Mouse (Mus musculus): ENCODE measurements around the gene Camk2g. TPM values are rescaled to one million over a fixed set of nuclear protein-coding genes. Genes with fewer than 3 reads are reported as not detected.

Gene Camk2g
- polyA plus RNA-seq, 1 experiment, result 57.2 TPM

GRCm38 (mm10) chr14:20686576-20686975, 107.3 kb downstream of the Camk2g start:
- TF ChIP-seq CEBPB (IDR thresholded peaks at IDR 0.05; ENCODE audit: insufficient read depth, poor library complexity, severe bottlenecking) (no peak), USF1 (IDR thresholded peaks at IDR 0.05; ENCODE audit: low read depth) (no peak), MYOD1 (IDR thresholded peaks at IDR 0.05; ENCODE audit: control insufficient read depth in 1 of 3, insufficient read length in 2 of 3, low read depth in 2 of 3) (no peak), TCF3 (IDR thresholded peaks at IDR 0.05; ENCODE audit: insufficient read length, low read depth) (no peak), POLR2A (IDR thresholded peaks at IDR 0.05; ENCODE audit: insufficient read length, low read depth) (no peak), MAX (IDR thresholded peaks at IDR 0.05; ENCODE audit: low read depth) (no peak), E2F4 (IDR thresholded peaks at IDR 0.05; ENCODE audit: insufficient read depth) (no peak), REST (IDR thresholded peaks at IDR 0.05; ENCODE audit: insufficient read depth, insufficient read length) (no peak), TCF12 (IDR thresholded peaks at IDR 0.05; ENCODE audit: insufficient read depth, poor library complexity, severe bottlenecking) (no peak), MYOG (IDR thresholded peaks at IDR 0.05; ENCODE audit: control insufficient read depth in 1 of 3, insufficient read depth in 1 of 3, insufficient read length in 2 of 3, low read depth in 2 of 3) (no peak)
- no peak overlapping the region for H3K4me3 ChIP-seq
- H3K79me2 ChIP-seq (ENCODE audit: control insufficient read depth, insufficient read depth), result peaks cover 6% of the 10 kb centered on the region
- no peaks in the 10 kb centered on the region for H3K27me3 ChIP-seq (ENCODE audit: control insufficient read depth, insufficient read depth, insufficient read length)
- no peak overlapping the region for H3K4me2 ChIP-seq (ENCODE audit: low read depth)
- H3ac ChIP-seq (ENCODE audit: control insufficient read depth, insufficient read length), result no peak overlapping the region
- H3K36me3 ChIP-seq (ENCODE audit: control insufficient read depth, insufficient read depth), result peaks cover 85% of the 10 kb centered on the region

Other genes starting within 250 kb of the Camk2g start
- gene Ppp3cb, start 247.5 kb downstream of the Camk2g start, polyA plus RNA-seq (2012; fragmentation: generic; extraction: Trizol), result 36.0 TPM
- 2.6 TPM for gene Usp54, start 153.0 kb downstream of the Camk2g start, polyA plus RNA-seq (2012; fragmentation: generic; extraction: Trizol)
- 8.6 TPM for gene Myoz1, start 137.5 kb downstream of the Camk2g start, polyA plus RNA-seq (2012; fragmentation: generic; extraction: Trizol)
- gene Synpo2l, start 125.7 kb downstream of the Camk2g start, polyA plus RNA-seq (2012; fragmentation: generic; extraction: Trizol), result 165 TPM
- 68.6 TPM for gene Sec24c, start 119.8 kb downstream of the Camk2g start, polyA plus RNA-seq (2012; fragmentation: generic; extraction: Trizol)
- 7.2 TPM for gene Fut11, start 99.1 kb downstream of the Camk2g start, polyA plus RNA-seq (2012; fragmentation: generic; extraction: Trizol)
- gene Chchd1, start 91.1 kb downstream of the Camk2g start, polyA plus RNA-seq (2012; fragmentation: generic; extraction: Trizol), result 111 TPM
- gene Zswim8, start 86.5 kb downstream of the Camk2g start, polyA plus RNA-seq (2012; fragmentation: generic; extraction: Trizol), result 74.9 TPM
- 11.9 TPM for gene Ndst2, start 59.5 kb downstream of the Camk2g start, polyA plus RNA-seq (2012; fragmentation: generic; extraction: Trizol)
- gene Plau, start 42.6 kb upstream of the Camk2g start, polyA plus RNA-seq (2012; fragmentation: generic; extraction: Trizol), result 40.1 TPM
- 104 TPM for gene Vcl, start 135.3 kb upstream of the Camk2g start, polyA plus RNA-seq (2012; fragmentation: generic; extraction: Trizol)

All from myocyte (in vitro differentiated cells).